Mouse (Mus musculus): ENCODE measurements around the gene Itga6.

Gene Itga6

DNA sequence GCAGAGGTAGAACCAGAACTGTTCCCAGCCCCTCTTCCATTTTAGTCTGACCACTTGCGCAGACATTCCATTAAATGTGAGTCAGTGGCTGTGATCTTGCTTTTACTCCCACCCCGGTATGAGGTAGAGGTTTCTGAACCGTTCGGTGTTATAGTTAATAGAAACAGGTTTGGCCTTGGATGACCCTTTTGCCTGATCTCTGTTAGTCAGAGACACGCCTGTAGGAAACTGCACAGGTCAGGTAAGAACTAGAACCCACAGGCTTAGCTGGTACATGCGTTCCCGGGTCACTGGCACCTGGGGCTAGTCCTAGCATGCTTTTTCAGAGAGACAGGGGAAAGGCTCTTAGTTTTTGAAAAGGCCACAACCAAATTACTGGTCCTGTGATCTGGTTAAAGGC lies 59.7 kb downstream of the Itga6 start:
- no peak for DNase-seq (ENCODE audit: low read depth)

DNA sequence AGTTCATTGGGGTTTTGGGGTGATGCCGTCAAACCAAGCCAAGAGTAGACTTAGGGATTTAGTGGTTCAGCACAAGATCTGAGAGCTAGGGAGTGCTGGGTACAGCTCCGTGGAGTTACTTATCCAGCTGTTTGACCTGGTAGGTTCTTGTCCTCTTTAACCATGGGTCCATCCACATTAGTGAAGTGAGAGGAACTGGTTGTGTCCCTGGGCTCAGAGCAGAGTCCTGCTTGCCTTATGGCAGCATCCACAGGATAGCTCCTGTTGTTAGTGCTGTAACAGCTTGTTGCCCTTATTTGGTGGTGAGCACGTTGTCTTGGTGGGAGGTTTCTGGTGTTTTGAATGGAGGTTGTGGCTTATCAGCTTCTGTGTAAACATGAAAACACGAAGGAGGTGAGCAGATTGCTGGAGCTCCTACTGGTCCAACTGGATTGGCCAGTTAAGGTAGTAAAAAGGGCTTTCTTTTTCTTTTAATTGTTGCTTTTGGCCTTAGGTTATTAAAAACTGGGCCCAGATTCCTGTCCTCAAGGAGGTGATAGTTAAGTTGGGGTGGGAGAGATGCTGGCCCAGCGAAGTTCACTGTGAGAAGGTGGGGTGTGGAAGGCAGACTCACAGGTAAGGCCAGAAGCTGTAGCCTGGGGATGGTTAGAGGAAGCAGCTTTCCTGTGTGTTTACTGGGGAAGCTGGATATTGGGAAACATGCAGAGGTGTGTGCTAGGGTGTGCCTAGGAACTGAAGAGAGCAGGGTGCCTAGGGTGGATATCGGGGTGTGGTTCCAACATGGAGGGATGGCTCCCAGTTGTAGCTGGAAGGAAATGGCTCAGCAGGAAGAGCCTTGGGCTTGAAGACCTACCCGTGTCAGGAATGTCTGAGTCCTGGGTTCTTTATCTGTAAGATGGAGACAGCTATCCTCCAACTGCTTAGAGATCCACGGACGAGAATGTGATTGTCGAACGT lies 60.5 kb downstream of the Itga6 start:
- DNase-seq (ENCODE audit: low read depth): no peak

DNA sequence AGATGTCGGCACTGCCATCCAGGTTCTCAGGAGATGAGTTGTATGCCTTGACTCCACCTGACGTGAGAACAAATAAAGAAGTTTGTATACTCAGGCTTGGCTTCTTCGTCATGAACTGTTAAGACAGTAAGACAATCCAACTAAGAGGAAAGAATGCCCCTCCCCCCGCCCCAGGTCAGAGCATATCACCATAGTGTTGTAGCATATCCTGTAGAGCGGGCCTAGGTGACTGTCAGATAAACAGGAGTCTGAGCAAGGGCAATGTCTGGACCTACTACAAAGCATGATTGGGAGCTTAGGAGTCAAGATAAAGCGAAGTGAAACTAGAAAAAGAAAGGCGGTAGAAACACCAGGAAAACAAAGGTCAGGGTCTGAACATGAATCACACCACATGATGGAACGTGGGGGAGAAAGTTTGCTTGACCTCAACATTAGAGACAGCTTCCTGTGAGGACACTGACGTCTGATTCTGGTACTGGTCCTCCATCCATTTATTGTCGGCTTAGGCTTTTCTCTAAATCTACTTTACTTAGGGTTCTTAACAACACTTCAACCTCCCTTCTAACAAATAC lies 64.0 kb downstream of the Itga6 start:
- DNase-seq (ENCODE audit: low read depth): peak; percentile 85

DNA sequence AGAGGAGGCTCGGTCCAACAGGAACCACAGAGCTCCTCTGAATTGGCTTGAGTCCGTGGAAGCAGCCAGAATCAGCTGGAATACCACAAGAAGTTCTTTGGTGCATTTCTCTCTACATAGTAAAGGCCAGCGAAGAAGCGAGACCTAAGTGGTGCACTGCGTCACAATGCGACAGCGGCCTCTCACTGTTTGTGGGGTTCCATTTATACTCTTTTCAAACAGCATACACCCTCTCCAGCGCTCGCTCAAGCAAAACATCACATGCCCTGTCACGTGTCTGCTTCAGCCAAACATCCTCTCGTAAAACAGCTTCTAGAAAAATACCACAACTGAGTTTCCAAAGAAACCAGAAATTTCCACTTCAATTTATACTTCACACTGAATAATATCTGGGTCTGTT lies 64.6 kb downstream of the Itga6 start:
- DNase-seq (ENCODE audit: low read depth): peak; percentile 92

DNA sequence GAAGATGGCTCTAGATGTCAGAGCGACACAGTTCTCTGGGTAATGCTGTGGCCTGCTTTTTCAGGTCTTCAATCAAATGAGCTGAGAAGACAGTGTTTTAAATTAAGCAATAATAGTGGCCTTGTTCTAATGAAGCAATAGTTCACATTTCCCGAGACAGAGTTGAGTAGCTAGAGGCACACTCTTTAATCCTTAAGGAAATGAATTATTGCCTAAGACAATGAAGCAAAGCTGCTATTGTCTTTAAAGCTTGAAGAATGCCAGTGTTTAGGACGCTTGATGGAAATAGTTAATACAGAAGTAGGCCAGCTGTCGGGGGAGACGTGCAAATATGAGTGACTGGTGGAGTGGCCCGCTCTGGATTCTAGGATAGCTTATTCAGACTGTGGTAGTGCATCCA lies 65.5 kb downstream of the Itga6 start:
- DNase-seq (ENCODE audit: low read depth): no peak

DNA sequence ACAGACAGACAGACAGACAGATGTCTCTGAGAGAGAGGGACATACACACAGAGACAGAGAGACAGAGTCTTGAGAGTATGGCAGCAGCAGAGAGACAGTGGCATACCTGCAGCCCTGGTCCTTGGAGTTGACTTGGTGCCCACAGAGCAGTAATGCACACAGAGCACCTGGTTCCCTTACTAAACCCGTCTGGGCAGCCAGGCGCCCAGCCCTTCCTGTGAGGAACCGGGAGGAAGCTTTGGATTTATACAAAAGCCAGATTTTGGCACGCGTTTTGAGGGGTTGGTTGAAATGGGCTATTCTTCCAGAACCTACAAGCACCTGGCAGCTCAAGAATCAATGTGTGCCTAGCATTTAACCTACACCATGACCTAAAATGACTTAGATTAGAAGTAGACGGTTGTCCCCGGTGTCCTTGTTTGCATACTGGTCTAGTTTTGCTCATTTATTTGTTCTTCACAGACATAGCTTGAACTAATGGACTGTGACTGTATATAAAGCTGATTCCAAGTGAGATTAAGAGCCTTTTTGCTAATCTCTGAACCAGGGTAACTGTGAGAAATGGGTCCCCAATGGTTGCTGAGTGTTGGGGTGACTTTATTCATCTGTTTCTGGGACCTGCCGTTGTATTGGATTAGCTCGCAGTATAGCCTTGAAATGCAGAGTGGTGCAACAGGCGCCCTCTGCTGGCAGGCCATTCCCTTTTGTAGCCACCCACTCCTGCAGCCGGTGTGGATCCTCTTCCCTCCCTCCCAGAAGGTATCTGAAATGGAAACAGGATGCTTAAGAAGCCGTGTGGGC lies 67.0 kb downstream of the Itga6 start:
- DNase-seq (ENCODE audit: low read depth): peak; percentile 93

DNA sequence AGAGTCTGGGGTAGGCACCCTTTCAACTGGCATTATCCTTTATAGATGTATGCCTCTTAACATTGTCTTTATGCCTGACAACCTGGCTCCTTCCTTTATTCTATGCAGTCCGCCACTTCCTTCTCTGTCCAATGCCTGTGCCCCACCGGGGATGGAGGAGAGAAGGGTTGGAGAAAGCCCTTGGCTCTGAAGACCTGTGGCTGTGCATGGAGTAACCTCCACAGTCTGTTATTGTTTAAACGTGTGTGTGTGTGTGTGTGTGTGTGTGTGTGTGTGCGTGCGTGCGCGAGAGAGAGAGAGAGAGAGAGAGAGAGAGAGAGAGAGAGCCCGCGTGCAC lies 67.6 kb downstream of the Itga6 start:
- no peak for DNase-seq (ENCODE audit: low read depth)

DNA sequence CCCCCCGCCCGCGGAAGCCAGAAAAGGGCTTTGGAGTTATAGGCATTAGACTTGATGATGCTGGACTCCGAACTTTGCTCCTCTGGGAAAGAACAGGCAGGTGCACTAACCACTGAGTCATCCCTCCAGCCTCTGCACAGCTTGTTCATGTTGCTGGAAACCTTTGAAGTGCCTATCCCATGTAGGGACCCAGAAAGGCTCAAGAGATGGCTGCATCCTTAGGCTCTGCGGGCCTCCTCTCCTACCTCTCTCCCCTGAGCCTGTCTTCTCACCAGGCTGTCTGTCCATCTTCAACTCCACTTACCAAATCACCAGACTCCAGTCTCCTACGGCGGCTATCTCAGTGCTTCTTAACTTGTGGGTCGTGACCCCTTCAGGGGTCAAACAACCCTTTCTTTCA lies 68.0 kb downstream of the Itga6 start:
- peak; percentile 69 for DNase-seq (ENCODE audit: low read depth)

DNA sequence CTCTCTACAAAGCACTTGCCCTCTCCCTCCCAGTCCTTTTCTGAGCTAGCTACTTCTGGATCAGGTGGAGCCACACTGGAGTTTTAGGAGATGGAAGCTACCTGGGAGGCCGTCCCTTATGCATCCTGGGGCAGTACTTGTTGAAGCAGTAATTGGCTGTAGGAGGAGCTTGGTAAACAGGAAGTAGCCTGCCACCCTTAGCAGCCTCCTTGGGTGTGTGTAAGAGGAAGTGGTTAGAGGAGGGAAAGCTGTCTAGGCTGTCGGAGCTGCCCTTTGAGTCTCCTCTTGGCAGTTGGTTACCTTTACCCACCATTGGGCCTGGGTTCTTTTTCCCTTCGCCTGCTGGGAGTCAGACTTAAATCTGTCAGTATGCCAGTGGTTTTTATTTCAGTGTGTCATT lies 68.6 kb downstream of the Itga6 start:
- DNase-seq (ENCODE audit: low read depth): peak; percentile 92

DNA sequence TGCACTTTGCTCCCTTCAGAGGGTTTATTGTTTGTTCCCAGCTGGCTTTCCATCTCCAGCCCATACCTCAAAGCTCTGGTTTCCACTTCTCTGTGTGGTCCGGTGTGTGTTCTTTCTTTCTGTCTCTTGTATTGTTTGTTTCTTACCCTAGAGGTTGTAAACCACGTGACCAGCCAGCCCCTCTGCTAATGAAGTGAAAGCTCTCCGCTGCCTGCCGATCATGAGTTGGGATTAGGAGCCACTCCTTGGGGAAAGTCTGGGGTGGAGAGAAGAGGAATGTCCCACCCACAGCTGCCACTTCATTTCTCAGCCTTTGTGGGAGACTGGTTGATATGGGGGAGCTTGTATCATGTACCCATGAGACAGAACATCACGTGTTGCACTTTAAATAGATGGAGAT lies 69.9 kb downstream of the Itga6 start:
- DNase-seq (ENCODE audit: low read depth): no peak

DNA sequence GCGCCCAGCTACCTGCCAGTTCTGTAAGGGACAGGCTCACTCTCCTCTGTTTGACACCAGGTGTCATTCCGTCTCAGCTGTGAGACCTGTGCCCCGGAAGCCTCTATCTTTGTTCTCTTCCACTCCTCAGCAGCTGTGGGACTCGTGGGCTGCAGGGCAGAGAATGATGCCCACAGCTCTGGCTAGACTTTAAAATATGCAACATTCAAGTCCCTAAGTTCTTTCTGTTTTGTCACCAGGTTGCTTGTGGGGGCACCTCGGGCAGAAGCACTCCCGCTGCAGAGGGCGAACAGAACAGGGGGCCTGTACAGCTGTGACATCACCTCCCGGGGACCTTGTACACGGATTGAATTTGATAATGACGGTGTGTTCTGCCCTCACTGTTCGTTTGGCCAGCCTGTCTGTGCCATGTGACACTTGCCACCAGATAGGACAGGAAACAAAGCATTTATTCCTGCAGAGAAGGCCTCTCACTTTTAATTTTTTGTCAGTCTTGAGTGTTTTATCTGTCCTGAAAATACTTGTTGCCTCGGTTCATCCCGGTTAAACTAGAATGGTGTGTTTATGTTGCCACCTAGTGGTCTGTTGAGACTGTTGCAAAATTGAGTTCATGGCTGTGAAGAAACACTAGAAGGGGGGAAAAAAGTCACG lies 71.1 kb downstream of the Itga6 start:
- peak; percentile 86 for DNase-seq (ENCODE audit: low read depth)

DNA sequence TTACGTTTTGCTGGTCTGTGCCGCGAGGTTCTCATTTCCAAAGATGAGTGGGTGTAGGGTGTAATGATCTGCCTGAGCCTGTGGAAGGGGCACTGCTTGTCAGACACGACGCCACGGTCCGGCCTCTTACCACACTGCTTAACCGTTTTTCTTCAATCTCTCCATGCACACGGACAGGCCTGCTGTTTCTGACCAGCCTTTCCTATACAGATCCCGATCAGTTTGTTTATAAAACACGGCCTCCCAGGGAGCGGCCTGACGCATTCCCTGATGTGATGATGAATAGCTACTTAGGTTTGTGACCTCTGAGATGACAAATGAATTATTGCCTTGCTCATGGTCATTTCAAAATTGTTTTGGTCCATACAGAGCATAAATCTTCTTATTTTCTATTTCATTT lies 78.7 kb downstream of the Itga6 start:
- no peak for DNase-seq (ENCODE audit: low read depth)

DNA sequence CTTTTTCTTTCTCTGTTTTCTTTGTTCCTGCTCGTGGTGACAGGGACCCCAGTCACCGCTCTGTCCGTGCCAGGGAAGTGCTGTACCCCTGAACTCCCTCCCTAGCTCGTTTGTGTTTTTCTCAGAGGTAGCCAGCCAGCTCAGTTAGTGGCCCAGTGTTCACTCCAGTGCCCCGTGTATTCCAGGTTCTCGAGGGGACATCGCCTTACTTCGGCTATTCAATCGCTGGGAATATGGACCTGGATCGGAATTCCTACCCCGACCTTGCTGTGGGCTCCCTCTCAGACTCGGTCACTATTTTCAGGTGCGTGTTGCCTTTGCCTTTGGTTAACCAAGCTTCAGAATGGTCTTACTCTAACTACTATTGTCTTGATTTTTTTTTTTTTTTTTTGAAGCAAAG lies 82.3 kb downstream of the Itga6 start:
- no peak for DNase-seq (ENCODE audit: low read depth)

DNA sequence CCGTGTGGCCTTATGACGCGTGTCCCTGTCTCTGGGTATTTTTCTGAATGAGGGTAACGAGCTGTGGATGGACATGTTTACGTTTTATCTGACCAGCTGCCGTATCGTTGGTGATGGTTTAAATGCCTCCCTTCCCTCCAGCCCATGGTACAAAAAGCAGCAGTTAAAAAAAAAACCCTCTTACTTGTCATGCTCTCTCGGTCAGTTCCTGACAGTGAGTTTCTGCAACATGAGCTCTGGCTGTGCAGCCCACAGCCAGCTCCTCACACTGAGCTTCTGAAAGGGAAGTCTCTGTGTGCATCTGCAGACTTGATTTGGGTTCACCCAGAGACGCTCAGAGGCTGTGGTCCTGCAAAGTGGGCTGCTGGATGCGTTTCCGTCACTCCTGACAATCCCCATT lies 83.5 kb downstream of the Itga6 start:
- no peak for DNase-seq (ENCODE audit: low read depth)

DNA sequence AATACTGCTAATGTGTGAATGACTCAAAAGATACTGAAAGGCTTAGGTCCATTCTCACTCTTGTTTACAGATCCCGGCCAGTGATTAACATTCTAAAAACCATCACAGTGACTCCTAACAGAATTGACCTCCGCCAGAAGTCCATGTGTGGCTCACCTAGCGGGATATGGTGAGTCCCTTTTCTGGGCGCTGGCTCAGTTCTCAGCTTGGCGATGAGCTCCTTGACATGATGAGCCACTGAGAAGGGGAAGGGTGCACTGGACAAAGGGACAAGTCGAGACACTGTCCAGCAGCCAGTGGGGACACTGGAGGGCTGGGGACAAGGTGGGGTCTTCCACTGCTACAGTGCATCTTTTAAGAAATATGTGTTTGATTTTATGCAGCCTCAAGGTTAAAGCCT lies 88.2 kb downstream of the Itga6 start:
- no peak for DNase-seq (ENCODE audit: low read depth)

DNA sequence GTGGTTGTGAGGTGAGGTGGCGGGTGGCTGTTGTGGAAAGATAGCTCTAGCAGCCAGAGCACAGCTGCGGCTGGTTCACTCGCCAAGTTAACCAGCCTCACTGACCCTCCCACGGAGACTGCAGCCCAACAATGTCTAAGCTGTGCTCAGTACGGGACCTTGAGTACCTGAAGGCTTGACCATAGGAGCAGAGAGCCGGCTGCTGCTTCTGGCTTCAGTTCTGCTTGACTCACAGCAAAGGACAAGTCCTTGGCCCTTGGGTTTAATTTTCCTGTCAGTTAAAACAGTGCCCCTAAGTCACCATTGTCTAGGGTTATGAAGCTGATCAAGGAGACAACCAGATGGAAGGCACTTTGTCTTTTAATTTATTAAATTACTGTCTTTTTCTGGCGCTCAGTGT lies 89.0 kb downstream of the Itga6 start:
- DNase-seq (ENCODE audit: low read depth): no peak

DNA sequence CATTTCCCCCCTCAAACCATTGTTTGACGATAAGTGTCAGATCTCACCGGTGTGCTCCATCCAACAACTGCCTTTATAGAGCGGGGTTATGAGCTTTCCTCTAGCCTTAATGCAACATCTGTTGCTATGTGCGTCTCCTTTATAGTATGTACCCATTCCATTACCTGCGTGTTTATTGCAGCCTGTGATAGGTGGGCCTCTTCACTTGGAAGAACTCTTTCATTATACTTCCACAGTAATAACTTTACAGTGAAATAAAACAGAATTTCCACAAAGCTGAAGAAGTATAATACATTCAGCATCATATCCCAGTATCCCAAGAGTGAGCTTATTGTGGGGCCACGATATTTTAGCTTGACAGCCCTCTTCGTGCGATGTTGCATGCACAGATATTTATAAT lies 90.1 kb downstream of the Itga6 start:
- no peak for DNase-seq (ENCODE audit: low read depth)

DNA sequence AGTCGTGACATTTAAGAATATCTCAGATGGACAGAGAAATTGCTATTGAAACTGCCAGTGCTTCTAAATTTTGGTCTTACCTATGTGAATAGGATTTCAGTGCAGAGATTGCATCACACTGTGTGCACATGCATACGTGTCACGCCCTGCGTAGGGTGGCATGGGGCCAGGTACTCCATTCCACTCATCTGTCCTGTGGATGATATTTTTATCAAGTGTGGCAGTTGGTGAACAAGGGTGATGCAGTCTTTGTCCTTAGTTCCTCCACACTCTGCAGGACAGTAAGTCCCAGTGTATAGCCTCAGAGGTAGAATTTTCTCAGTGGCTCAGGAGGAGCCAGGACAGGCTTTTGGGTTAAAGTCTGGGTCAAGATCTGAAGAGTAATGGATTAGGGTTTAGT lies 90.8 kb downstream of the Itga6 start:
- DNase-seq (ENCODE audit: low read depth): no peak

DNA sequence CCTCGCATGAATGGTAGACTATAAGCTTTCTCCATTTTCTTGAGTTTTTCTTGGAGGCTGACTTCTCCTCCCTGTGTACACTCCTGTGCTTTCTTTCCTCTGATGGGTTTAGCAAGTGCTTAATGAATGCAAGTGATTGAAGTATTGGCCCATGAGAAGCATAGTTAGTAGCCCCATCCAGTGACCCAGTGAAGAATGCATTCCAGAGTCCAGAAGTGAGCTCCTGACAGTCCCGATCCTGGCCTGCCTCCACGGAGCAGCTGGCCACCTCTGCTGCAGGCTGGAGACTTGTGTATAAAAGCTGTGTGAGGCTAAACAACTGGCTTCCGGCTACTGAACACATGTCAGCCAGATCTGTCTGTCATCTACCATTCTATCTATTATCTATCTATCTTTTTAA lies 91.8 kb downstream of the Itga6 start:
- no peak for DNase-seq (ENCODE audit: low read depth)

DNA sequence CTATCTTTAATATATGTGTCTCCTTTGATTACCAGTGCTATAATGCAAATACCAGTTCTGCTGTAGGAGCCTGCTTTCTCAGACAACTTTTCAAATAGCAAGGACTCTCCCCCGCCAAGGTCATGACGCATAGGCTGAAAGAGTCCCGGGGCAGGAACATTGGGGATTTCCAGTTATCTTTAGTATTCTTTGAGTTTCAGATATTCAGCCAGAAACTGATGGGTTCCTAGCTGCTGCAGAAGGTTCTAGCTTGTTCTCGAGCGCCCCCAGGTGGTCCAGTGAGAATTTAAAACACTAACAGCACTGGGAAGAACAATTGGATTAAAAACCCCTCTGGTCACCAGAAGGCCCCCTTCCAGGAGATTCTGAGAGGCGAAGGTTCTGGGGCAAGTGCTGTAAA lies 92.4 kb downstream of the Itga6 start:
- peak; percentile 84 for DNase-seq (ENCODE audit: low read depth)

DNA sequence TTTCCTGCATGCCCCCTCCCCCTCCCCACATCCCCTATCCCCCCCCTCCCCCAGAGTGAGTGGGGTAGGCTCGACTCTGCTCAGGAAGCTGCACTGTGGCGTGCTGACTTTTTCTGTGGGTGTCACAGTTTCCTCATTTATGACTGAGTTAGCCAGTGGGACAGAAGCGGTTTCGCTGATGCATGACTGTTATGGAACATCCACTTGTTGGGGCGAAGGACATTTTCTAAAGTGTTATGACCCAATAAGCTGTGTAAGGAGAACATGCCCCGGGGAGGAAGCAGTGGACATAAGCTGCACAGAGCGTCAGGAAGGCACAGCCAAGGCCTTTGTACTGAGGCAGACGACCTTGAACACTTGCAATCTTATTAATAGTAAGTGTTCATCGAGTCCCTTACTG lies 97.9 kb downstream of the Itga6 start:
- DNase-seq (ENCODE audit: low read depth): no peak

DNA sequence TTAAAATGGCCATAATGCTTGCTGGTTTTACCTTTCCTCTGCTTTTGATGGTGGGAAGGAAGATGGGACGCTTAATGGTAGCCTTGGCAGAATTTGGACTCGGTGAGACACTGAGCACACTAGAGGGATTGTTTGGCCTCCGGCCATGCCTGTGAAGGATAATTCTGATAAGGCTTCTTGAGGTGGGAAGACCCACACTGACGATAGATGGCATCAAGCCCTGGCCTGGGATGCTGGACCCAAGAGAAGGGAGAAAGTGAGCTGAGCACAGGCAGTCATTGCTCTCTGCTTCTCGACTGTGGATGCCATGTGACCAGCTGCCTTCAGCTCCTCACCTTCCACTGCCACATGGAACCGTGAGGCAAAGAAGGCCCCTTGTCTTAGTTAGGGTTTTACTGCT lies 99.5 kb downstream of the Itga6 start:
- no peak for DNase-seq (ENCODE audit: low read depth)

DNA sequence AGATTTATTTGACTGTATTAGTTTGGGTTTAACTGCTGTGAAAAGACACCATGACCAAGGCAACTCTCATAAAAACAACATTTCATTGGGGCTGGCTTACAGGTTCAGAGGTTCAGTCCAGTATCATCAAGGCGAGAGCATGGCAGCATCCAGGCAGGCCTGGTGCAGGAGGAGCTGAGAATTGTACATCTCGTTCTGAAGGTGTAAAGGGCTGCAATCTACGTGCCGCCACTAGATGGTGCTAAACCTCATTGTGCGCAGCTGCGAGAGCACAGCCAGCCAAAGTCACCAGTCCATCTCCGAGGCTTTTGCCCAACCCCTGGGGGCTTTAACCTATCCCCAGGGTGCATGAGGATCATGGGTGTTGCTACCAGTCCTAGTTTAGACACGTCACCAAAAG lies 106.7 kb downstream of the Itga6 start:
- DNase-seq (ENCODE audit: low read depth): peak; percentile 36
